Mouse (Mus musculus): ENCODE results near the gene Clip4.

- TF ChIP-seq CTCF (conservative IDR thresholded peaks at IDR 0.05; ENCODE audit: low read length) (no peak), POU5F1 (IDR thresholded peaks at IDR 0.05; ENCODE audit: borderline replicate concordance, low read length) (no peak)
These were observed 37.6 kb upstream of the Clip4 start for GRCm38 (mm10) chr17:71730655-71731054.

Measured in E14TG2a.4 (cell line).